Mouse (Mus musculus): ENCODE measurements at regions not wholly inside any gene's neighbourhood (a gene's known extent, or its start where the extent isn't known, plus 50 kb on each side); places are given as distances from the start of the nearest gene placed in this dataset.
"Not testable (repeated sequence)": the region's sequence is repeated elsewhere in the genome, so short reads cannot be mapped to it uniquely, and the experiment has no call there.

GRCm38 (mm10) chr3:21726747-21727505 lies 349.5 kb upstream of the Tbl1xr1 start:
- peak; percentile 20 for DNase-seq (ENCODE audit: low read depth, low spot score)

- no peak for DNase-seq (ENCODE audit: low read depth, low spot score)
These were observed 348.4 kb upstream of the Tbl1xr1 start for GRCm38 (mm10) chr3:21728019-21728418.

- DNase-seq (ENCODE audit: low read depth, low spot score): no peak
These were observed 347.1 kb upstream of the Tbl1xr1 start for GRCm38 (mm10) chr3:21729328-21729727.

GRCm38 (mm10) chr3:21735688-21736087 lies 340.8 kb upstream of the Tbl1xr1 start:
- not testable (repeated sequence) for DNase-seq (ENCODE audit: low read depth, low spot score)

- no peak for DNase-seq (ENCODE audit: low read depth, low spot score)
These were observed 336.7 kb upstream of the Tbl1xr1 start for GRCm38 (mm10) chr3:21739720-21740119.

- DNase-seq (ENCODE audit: low read depth, low spot score): no peak
These were observed 332.3 kb upstream of the Tbl1xr1 start for GRCm38 (mm10) chr3:21744107-21744506.

GRCm38 (mm10) chr3:21760516-21761218 lies 315.8 kb upstream of the Tbl1xr1 start:
- no peak for DNase-seq (ENCODE audit: low read depth, low spot score)

- DNase-seq (ENCODE audit: low read depth, low spot score): no peak
These were observed 315.2 kb upstream of the Tbl1xr1 start for GRCm38 (mm10) chr3:21761219-21761600.

- no peak for DNase-seq (ENCODE audit: low read depth, low spot score)
These were observed 314.5 kb upstream of the Tbl1xr1 start for GRCm38 (mm10) chr3:21761909-21762308.

- no peak for DNase-seq (ENCODE audit: low read depth, low spot score)
These were observed 308.4 kb upstream of the Tbl1xr1 start for GRCm38 (mm10) chr3:21768081-21768480.

GRCm38 (mm10) chr3:21769920-21770547 lies 306.4 kb upstream of the Tbl1xr1 start:
- DNase-seq (ENCODE audit: low read depth, low spot score): peak; percentile 7

GRCm38 (mm10) chr3:21771752-21772298 lies 304.6 kb upstream of the Tbl1xr1 start:
- no peak for DNase-seq (ENCODE audit: low read depth, low spot score)

- no peak for DNase-seq (ENCODE audit: low read depth, low spot score)
These were observed 302.1 kb upstream of the Tbl1xr1 start for GRCm38 (mm10) chr3:21774172-21774842.

GRCm38 (mm10) chr3:21778789-21779188 lies 297.7 kb upstream of the Tbl1xr1 start:
- DNase-seq (ENCODE audit: low read depth, low spot score): no peak

GRCm38 (mm10) chr3:21791983-21792631 lies 284.3 kb upstream of the Tbl1xr1 start:
- no peak for DNase-seq (ENCODE audit: low read depth, low spot score)

- DNase-seq (ENCODE audit: low read depth, low spot score): peak; percentile 67
These were observed 278.3 kb upstream of the Tbl1xr1 start for GRCm38 (mm10) chr3:21798139-21798538.

- not testable (repeated sequence) for DNase-seq (ENCODE audit: low read depth, low spot score)
These were observed 272.6 kb upstream of the Tbl1xr1 start for GRCm38 (mm10) chr3:21803886-21804285.

GRCm38 (mm10) chr3:21806494-21807157 lies 269.8 kb upstream of the Tbl1xr1 start:
- no peak for DNase-seq (ENCODE audit: low read depth, low spot score)

GRCm38 (mm10) chr3:21808539-21808938 lies 267.9 kb upstream of the Tbl1xr1 start:
- DNase-seq (ENCODE audit: low read depth, low spot score): no peak

- DNase-seq (ENCODE audit: low read depth, low spot score): peak; percentile 78
These were observed 266.5 kb upstream of the Tbl1xr1 start for GRCm38 (mm10) chr3:21809769-21810470.

All from mesoderm, embryonic 11.5 days (tissue).